Mouse (Mus musculus) lung, postnatal 0 days (tissue): Measurements from ENCODE around the gene Tubb2b.
A peak's percentile ranks its signal among the peaks of the same experiment; 100 is the strongest.

ENCODE experiments used
- CTCF ChIP-seq: IDR thresholded peaks from 2 replicates; pipeline ENCODE4 v1.5.1; 2016; ENCODE audit warnings: antibody characterized with exemption, mild to moderate bottlenecking
- EP300 ChIP-seq: IDR thresholded peaks from 2 replicates; pipeline ENCODE4 v1.6.1; 2016; ENCODE audit warnings: antibody characterized with exemption, mild to moderate bottlenecking, control low read depth

DNA sequence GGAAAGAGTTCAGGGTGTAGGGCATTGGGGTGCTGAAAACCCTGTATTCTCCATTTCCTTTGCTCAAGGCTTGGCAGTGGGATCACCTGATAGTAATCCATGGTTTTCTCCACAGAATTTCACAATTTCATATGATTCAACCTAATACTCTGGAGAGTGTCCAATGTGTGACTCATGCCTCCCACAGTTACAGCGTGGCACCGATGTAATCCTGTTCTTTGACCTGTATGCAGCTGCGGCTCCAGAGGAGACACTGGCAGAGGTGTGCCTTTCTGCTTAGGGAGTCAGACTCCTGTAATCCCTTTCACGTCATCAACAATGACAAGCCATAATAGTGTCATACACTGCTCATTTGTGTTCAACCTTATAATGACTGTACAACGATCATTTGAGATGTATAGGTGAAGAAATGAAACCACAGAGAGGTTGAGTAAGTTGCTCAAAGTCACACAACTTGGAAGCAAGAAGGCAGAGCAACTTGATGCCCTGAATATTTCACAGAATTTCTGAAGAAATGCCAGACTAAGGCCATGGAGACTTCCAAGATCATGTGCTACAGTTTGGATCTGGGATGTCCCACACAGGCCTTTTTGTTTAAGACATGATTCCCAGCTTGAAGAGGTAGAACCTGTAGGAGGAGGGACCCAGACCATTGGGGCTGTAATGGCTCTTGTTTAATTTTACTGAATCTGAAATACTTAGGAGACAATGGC lies 17.7 kb downstream of the Tubb2b start:
- TF ChIP-seq CTCF, result no peak
- TF ChIP-seq EP300, result 0 out of 2 replicates have a peak, but pooled peaks have one; percentile 22
